Mouse (Mus musculus) brain, embryonic 14.5 days (tissue): ENCODE data around the gene Scml4.

Source experiments
- CTCF ChIP-seq: fragments of 200-500 bp; IDR thresholded peaks from 2 replicates; pipeline ENCODE4 v1.5.1; 2012; ENCODE audit warnings: inconsistent platforms, mild to moderate bottlenecking, moderate library complexity, borderline replicate concordance; ENCODE audit not compliant: insufficient read depth, insufficient read length; ENCODE audit errors: extremely low read depth
- POLR2A ChIP-seq: fragments of 200-500 bp; IDR thresholded peaks from 2 replicates; pipeline ENCODE4 v1.6.1; 2012; ENCODE audit warnings: mild to moderate bottlenecking, inconsistent platforms, borderline replicate concordance; ENCODE audit not compliant: poor library complexity, insufficient read depth, insufficient read length, severe bottlenecking; ENCODE audit errors: extremely low read depth

- TF ChIP-seq CTCF (no peak), POLR2A (no peak)
Measured at GRCm38 (mm10) chr10:42940193-42941050, 80.3 kb downstream of the Scml4 start.
